Mouse (Mus musculus) left cerebral cortex, postnatal 4 days (tissue): Measurements from ENCODE around the gene Mrps14. TPM values are rescaled to one million over a fixed set of nuclear protein-coding genes. Genes with fewer than 3 reads are reported as not detected.

ENCODE experiments used
- DNase-seq: peaks from one replicate; pipeline ENCODE4 v3.0.0-alpha.2; 2022
- intact Hi-C: fragments of 180-260 bp; cut with DNase I; formaldehyde crosslinking; loops from one replicate; pipeline ENCODE4 v1.15.1; 2025
- total RNA-seq, 2 experiments: library from RNA; stranded (reverse); gene quantifications; 2 replicates each; pipeline ENCODE4 v1.2.3; 2021

Mrps14 gene
- total RNA-seq, 2 experiments from 2014 or later = 41.1 to 48.1 TPM

DNA sequence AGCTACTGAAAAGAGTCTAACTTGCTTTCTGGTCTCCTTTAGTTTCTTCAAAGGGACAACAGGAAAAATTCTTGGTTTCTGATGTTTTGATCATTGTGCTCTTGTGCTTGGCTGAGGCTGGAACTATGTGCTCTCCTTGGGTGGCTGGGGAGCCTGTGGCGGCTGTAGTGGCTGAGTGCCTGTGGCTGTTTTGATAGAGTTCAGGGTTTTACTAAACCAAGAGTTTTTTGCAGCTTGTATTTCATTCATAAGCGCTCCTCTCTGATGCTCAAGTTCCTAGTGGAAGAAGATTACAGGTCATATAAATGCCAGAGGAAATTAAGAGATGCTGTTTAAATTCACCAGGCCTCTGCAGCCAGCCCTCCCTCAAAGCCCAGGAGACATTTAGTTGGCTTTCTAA is 29.1 kb downstream of the Mrps14 start:
- intact Hi-C loops = no loop called here
- DNase-seq = no peak

DNA sequence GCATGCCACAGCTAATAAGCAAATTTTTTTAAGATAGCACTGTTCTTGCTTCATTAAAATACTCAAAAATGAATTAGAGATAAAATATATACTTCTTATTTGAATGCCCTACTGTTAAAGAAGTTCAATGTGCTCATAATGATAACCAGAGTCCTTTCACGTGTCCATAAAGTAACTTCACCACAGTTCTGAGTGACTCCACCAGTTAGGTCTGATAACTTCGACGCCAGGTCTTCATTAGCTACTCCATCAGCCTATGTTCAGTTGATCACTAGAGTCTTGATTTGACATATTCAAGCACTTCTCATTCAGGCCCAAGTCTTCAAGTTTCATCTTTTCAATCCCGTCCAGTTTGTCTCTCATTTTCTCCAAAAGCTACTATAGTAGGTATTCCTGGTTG is 32.2 kb downstream of the Mrps14 start:
- no peak for DNase-seq
- intact Hi-C loops = no loop called here

DNA sequence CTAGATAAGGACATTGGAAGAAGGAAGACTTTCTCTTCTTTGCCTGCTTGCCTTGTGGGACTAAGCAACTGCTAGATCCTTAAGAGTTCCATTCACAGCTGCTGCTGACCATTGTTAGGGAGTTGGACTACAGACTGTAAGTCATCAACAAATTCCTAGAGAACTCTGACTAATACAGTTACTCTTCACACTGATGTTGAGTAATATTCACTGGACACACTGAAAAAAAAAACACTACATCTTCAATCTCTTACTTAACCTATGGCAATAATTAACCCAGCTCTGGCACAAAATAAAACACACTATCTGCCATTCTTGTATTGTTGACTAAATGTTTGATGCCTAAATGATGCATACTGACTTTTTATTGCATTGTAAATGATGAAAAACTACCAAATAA is 32.8 kb downstream of the Mrps14 start:
- intact Hi-C loops = loop anchor here (2.0 kb wide), 1 partner anchor 149 kb away; no protein-coding TSS in a partner anchor
- no peak for DNase-seq

DNA sequence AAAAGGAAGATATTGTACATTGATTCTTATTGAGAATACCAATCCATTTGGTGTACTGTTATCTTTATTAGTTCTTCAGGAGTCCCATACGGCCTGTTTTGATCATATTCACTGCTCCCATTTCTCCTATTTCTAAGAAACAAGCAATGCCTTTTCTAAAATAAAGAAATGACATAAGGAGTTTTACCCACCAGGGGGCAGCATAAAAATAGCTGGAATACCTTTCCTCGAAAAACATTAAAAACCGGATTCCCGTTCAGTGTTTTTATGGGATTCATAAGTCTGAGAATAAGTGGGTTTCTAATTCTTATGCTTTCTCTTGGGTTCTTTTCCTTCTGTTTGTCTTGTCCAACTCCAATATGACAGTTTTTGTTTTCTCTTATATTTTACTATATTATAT is 36.0 kb downstream of the Mrps14 start:
- DNase-seq = no peak
- intact Hi-C loops = no loop called here

DNA sequence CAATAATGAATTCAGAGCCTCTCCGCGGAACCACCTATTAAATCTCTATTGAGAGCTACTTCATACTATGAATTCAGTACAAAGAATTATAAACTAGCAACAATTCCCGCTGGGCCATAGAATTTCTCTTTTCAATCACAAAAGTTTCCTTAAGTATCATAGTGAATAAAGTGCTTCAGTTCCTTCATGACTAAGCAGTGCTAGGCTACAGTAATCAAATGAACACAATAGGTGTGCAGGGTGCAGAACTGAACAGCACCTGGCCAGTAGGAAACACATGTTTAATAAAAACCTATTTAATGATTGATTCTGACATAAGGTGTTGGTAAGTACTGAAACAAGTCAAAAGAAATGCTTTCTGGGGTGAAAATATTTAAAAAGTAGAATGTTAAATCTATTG is 37.1 kb downstream of the Mrps14 start:
- intact Hi-C loops = no loop called here
- DNase-seq = no peak

DNA sequence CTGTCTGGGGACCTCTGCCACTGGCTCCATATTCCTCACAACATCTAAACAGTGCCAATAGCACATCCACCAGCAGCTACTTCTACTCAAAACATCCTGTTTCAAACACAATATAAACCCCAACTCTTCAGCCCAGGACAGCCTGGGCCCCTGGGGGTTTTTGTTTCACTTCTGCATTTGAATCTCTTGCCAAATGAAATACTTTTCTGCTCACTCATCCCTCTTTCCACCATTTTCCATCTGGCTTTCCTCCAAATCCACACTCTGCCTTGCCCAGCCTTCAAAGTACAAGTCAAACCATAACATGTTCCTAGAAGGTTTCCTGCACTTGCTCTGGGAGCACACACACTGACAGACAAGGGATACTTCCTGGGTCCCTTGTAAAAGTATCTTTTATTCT is 38.9 kb downstream of the Mrps14 start:
- intact Hi-C loops = no loop called here
- DNase-seq = no peak

DNA sequence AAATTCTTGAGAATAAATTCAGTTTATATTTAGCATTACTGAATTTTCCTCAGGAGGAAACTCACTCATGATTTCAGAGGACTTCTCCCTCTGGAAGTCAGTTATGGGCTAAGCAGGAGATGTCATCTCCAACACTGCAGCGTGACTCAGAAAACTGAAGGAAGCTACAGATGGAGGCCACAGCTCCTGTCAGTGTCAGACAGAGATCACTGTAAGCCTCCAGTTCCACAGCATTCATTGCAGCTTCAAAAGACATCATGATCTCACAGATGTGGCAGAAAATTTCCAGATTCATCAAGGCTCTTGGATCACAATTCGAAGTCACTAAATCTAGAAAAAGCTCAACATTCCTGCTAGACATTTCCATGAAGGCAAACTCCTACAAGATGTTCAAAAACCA is 43.0 kb downstream of the Mrps14 start:
- no peak for DNase-seq
- intact Hi-C loops = no loop called here

DNA sequence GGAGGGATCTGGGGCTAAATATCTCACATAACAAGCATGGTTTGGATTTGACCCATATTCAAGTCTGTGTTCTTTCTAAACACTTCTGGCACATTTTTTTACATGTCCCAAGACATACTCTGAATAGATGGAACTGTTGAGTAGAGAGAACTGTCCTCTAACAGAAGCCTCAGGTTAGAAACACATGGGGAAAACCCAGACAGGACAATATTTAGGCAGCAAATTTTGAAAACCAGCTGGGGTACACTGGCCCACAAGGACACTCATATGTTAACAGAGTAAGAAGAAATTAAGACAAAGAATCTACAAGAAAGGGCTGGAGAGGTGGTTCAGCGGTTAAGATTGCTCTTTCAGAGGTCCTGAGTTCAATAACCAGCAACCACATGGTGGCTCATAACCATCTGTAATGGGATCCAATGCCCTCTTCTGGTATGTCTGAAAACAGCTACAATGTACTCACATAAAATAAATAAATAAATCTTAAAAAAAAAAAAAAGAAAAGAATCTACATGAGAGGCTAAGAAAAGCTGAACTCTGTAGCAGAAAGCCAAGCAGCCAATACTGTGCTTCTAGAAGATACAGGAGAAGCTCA is 43.9 kb downstream of the Mrps14 start:
- intact Hi-C loops = no loop called here
- DNase-seq = no peak

DNA sequence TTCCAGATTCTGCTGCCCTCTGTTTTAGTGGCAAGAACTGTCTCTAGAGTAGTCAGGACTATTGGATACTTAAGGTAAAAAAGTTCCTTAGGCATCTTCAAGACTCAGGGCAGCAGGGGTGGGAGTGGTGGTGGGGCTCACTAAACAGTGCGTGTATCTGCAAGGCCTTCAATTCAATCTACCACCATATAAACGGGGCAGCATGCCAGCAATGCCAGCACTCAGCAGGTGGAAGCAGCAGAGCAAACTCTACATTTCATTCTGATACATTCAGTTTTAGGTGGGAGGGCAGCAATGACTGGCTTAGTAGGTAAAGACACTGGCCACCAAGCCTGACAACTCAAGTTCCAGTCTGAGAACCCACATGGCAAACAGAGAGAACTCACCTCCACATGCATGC is 45.1 kb downstream of the Mrps14 start:
- intact Hi-C loops = no loop called here
- DNase-seq = peak; percentile 6

DNA sequence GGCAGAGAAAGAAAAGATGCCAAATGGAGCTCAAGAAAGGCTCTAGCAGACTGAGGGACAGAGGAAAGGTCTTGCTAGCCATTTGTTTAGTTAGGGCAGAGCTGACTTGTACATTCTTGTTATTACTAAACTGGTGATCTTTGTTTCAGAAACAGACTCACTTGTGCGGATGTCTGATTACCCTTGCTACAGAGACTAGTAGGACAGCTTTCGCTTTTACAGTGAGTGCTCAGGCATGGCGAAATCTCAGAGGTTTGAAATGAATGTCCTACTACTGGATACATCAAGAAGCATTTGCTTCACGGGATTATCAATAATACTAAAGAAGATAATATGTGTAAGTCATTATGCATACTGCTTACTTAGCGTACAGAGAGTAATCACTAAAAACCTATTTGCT is 49.7 kb downstream of the Mrps14 start:
- no peak for DNase-seq
- intact Hi-C loops = no loop called here

DNA sequence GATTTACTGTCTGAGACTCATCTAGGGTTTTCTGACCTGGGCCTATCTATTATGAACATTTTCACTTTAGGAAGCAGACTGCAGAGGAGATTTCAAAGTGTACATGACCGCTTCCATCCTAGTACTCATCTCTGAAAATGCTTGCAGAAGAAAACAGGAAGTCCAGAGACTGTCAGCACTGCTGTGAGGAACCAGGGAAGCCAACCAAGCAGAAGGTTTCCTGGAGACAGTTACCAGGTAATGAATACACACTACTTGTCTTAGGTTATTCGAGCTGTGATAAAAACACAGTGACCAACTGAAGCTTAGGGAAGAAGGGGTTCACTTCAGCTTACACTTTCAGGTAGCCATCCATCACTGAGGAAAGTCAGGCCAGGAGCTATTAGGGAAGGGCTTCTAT is 50.9 kb downstream of the Mrps14 start:
- intact Hi-C loops = no loop called here
- no peak for DNase-seq

DNA sequence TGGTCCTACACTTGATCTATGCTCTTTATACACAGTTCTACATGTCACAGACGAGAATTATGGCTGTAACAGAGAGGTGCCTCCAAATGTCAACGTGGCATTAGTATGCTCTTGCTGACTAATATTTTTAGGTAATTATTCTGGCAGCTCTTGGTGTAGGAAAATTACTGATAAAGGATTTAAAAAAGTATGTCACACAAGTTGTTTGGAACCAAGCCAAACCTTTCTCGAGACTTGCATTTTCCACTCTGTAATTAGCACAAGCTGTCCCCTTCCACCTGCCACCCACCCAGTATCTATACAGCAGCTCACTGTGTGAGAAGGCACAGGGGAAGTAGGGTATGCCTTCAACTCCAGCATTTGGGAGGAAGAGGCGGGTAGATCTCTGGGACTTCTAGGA is 51.8 kb downstream of the Mrps14 start:
- no peak for DNase-seq
- intact Hi-C loops = no loop called here

DNA sequence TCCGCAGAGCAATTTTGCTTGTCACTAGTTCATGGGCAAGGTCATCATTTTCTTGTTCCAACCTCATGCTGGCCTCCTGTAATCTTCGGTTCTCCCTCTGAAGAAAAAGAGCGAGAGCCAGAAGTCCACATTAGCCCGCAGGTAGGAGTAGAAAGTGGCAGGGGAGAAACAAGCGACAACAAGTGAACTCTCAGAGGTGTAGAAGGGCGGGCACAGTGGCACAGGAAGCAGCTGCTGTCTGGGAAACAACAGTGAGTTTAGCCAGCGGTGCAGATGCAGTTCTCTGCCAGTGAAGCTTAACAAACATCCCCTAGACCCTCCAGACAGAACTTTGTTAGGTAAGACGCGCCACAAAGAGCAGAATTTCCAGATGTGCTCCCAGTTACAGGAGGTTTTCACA is 52.5 kb downstream of the Mrps14 start:
- no peak for DNase-seq
- intact Hi-C loops = no loop called here

DNA sequence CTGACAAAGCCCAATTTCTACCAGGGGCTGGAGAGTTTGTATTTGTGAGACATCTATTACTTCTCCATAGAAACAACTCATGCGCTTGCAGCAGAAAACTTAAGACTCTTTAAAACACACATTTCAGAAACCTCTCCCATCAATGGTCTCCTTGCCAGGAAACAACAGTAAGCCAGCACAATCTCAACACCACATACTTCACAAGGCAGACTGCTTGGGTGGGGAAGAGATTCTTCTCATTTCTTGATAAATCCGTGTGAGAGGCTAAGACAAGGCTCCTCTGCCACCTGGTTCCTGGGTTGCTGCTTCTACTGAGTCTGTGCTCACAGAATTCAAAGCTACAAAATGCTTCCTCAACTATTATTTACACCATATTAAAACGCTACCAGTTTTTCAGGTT is 54.8 kb downstream of the Mrps14 start:
- intact Hi-C loops = no loop called here
- DNase-seq = no peak

DNA sequence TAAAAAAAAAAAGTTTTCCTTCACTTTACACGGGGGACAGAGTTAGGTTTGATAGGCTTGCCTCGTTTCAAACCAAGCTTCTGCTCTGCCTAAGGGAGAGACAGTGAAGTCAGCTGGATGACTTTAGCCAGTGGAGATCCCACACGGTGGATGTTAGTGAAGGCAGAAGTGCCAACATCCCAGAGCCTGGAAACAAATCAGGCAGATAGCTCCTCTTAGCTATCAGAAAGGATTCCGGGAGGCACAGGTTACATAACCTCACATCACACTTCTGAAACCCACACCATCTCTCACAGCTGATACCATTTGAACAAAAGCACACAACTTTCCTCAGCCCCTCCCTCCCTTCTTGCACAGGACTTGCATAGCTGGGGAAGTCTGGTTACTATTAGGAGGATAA is 55.8 kb downstream of the Mrps14 start:
- no peak for DNase-seq

DNA sequence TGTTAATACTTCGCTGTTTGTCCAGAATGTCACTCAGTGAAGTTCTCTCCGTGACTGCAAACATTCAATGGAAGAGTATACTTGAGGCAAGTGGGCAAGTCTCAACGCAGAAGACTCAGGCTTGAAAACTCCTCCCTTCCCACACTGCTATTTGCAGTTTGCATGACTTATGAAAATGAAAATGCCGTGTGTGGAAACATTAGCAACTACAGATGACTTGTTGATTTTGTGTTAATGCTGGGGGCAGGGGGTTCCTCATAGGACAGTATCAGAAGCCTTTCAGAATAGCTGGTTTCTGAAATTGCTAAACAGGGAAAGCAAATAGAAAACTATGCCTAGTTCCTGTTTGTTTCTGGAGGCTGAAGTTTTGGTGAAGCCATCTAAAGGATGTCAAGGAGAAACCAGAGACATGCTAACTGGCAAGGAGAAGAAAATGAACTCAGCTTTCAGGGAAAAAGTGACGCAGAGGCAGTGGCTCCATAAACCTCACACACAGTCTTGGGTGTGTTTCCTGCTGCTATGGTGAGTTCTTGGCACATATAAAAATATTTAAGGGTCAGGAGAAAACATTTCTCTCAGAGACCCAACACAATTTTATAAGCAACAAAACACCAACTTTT is 56.5 kb downstream of the Mrps14 start:
- DNase-seq = no peak
- intact Hi-C loops = no loop called here

More for the DNA sequence above, 55.8 kb downstream of the Mrps14 start:
- intact Hi-C loops = no loop called here

Other genes starting within 250 kb of the Mrps14 start
- gene 4930523C07Rik, start 150.8 kb upstream of the Mrps14 start, total RNA-seq = 1 to 10 TPM; 2.3 to 3.2 TPM
- gene Tnn, start 41.6 kb upstream of the Mrps14 start, total RNA-seq = under 1 TPM; 0.62 to 0.95 TPM
- gene Cacybp, start 17.7 kb downstream of the Mrps14 start, total RNA-seq = 100 to 1,000 TPM; 122 to 128 TPM